Mouse (Mus musculus): Measurements from ENCODE around the gene Med16. TPM values are rescaled to one million over a fixed set of nuclear protein-coding genes. Genes with fewer than 3 reads are reported as not detected.
A peak's percentile ranks its signal among the peaks of the same experiment; 100 is the strongest.

The Med16 gene
- total RNA-seq, 4 experiments from 2014 or later: 48.5 to 65.2 (median 53.3) TPM

DNA sequence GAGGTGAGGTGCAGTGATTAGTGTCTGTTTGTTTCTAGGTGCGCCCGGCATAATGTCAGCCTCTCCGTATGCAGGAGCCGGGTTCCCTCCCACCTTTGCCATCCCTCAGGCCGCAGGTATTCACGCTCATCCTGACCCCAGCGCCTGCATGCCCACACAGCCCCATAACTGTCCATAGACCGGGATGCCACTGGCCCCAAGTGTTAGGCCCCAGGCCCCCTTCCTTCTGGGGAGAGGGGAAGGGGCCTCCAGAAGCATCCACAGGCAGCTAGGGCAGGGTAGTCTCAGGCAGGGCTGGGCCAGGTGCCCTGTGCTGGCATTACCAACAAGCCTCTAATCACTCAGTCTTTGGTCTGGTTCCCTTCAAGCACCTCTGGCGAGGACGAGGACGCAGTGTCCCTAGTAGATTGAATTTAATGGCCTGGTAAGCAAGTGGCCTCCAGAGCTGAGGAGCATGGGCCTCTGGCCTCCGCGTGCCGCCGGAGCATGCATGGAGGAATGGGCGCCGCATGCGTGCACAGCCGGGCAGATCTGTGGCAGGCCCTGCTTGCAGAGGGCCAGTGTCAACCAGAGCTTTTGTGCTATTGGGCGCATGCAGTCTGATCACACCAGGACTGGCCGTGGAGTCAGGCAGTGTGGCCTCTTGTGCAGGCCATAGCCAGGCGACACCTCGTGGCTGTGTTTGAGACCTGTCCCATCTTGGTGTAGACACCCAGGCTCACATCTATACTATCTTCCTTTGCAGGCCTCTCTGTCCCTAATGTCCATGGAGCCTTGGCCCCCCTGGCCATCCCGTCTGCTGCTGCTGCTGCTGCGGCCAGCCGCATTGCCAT is 48.4 kb downstream of the Med16 start:
- DNase-seq (ENCODE audit: low spot score): no peak

DNA sequence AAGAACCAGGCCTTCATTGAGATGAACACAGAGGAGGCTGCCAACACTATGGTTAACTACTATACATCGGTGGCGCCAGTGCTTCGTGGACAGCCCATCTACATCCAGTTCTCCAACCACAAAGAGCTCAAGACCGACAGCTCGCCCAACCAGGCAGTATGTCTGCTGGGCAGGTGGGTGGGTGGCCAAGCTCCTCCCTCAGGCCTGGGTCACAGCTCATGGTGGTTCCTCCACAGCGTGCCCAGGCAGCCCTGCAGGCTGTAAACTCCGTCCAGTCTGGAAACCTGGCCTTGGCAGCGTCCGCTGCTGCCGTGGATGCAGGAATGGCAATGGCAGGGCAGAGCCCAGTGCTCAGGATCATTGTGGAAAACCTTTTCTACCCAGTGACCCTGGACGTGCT is 49.6 kb downstream of the Med16 start:
- no peak for DNase-seq (ENCODE audit: low spot score)

DNA sequence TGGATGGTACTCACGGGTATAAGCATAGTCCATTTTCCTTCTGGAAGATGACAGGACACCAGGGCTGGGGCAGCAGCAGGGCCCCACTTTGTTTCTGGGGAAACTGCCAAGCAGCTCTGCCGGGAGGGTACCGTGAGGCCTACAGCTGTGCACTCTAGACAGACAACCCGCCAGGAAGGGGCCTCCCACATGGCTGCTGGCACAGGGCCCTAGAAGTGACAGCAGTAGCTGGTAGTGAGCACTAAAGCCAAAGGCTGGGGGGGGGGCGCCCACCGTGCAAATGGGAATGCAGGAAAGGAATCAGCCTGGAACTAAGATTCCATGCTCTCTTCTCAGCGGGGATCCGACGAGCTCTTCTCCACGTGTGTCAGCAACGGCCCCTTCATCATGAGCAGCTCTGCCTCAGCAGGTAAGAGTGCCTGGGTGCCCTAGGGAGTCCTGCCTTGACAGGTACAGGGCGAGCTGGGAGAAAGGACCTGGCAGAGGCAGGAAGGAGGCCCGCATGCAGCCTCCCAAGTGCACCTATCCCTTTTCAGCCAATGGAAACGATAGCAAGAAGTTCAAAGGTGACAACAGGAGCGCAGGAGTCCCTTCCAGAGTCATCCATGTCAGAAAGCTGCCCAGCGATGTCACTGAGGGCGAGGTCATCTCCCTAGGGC is 50.2 kb downstream of the Med16 start:
- DNase-seq (ENCODE audit: low spot score): no peak

DNA sequence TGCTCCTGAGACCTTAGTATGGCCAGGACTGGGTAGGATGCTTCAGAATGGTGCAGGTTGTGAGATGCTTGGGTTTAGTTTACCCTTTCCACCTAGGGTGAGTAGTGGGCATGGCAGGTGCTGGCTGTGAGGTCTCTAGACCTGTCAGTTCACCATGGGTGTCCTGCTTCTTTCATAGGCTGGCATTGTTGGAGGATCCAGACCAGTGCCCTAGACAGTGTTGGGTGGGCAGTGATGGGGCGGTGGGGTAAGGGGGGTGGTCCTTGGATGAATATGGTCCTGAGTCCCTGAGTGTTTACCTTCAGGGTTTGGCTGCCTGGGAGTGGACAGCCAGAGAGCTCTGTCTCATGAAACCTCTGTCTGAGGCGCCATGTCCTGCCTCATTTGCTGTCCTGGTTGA is 50.8 kb downstream of the Med16 start:
- no peak for DNase-seq (ENCODE audit: low spot score)

DNA sequence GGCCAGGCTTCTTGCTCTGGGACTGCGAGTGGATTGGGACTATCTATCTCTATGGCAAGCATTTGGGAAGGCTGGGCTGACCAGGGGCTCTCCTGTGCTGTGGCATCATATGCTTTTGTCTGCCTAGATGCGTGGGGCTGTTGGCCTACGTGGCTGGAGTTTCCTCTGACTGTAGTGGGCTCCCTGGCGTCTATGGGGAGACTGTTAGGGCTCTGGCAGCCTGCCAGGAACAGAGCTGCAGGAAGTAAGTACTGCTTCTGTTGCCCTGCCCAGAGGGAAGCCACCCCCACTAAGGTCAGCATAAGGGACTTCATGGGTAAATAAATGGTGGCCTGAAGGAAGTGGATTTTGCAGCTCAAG is 51.3 kb downstream of the Med16 start:
- peak; percentile 71 for DNase-seq (ENCODE audit: low spot score)

DNA sequence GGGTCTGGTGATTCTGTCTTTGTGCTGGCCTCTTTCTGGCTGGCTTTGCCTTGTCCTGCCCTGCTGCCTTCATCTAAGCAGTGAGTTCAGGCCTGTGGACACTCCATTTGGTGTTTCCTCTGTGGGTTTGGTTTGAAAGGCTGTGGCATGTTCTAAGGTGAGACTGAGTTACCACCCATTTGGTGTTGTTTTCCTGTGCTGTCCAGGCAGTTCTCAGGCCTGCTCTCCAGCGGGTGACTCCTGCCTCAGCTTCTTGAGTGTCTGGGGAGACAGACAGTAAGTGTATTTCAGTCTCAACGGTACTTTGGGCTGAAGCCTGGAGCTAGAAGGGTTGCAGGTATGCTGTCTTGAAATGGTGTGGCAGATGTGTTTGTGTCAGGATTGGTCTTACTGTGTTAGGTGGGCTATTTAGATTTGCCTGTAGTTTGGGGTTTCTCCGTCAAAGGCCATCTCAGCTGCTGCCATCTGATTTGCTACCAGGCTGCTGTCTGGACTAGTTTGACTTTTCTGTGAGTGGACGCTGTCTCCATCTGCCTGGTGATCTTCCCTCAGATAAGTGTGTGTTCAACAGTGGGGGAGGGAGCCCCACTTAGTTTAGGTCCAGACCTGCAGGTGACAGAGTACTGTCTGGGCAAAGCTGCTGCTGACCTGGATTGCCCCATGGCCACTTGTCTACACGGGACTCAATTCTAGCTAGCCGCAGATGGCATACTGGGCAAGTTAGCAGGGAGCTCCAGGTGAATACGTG is 51.8 kb downstream of the Med16 start:
- no peak for DNase-seq (ENCODE audit: low spot score)

GRCm38 (mm10) chr10:79856280-79856679 is 52.4 kb downstream of the Med16 start:
- no peak for DNase-seq (ENCODE audit: low spot score)

- DNase-seq (ENCODE audit: low spot score): no peak
These were observed 53.1 kb downstream of the Med16 start for GRCm38 (mm10) chr10:79855558-79856184.

GRCm38 (mm10) chr10:79854801-79855541 is 53.8 kb downstream of the Med16 start:
- no peak for DNase-seq (ENCODE audit: low spot score)

DNA sequence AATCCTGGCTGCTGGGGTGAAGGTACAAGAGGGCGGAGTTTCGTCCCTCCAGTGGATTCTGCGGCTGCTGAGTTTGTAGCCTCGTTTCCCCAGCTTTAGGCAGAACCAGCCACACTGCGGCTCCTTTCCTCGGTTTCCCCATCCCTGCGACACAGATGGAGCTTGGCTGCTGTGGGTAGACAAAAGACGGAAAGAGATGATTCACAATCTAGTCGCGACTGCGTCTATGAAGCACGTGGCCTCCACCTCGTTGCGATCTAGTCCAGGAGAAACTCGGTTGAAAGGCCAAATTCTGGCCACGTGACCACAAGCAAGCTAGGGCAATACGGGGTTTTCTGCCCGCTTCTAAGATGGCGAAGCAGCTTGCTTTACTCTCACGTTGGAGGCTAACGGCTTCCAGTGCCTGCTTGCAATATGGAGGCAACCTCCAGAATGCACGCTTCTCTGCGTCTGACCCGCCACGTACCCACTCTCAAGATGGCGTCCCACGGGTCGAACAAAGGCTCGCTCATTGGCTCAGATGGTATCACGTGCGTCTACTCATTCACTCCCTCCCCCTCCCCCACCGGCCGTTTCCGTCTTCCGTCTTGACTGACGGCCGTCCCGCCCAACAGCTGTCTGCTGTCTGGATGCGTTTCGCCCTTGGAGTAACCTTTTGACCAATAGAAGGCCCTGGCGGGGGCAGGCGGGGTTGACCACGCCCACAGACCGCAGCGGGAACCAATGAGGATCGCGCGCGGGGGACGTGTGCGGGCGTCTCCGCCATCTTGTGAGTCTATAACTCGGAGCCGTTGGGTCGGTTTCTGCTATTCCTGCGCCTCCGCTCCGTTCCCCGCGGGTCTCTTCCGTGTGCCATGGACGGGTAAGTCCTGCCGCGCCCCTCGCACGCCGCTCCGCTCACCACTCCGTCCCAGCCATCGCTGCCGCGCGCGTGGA is 54.6 kb downstream of the Med16 start, which contains the start of gene Ptbp1:
Gene Ptbp1, plus strand, starts transcription at position 568 of the 936 bp plus-strand sequence.
- DNase-seq (ENCODE audit: low spot score): peak; percentile 98

- peak; percentile 94 for DNase-seq (ENCODE audit: low spot score)
These were observed 55.3 kb downstream of the Med16 start for GRCm38 (mm10) chr10:79853392-79853791.

GRCm38 (mm10) chr10:79852827-79853226 is 55.9 kb downstream of the Med16 start:
- no peak for DNase-seq (ENCODE audit: low spot score)

- peak; percentile 65 for DNase-seq (ENCODE audit: low spot score)
These were observed 56.5 kb downstream of the Med16 start for GRCm38 (mm10) chr10:79852107-79852789.

- DNase-seq (ENCODE audit: low spot score): no peak
These were observed 57.1 kb downstream of the Med16 start for GRCm38 (mm10) chr10:79851653-79852052.

- DNase-seq (ENCODE audit: low spot score): no peak
These were observed 58.6 kb downstream of the Med16 start for GRCm38 (mm10) chr10:79849941-79850628.

DNA sequence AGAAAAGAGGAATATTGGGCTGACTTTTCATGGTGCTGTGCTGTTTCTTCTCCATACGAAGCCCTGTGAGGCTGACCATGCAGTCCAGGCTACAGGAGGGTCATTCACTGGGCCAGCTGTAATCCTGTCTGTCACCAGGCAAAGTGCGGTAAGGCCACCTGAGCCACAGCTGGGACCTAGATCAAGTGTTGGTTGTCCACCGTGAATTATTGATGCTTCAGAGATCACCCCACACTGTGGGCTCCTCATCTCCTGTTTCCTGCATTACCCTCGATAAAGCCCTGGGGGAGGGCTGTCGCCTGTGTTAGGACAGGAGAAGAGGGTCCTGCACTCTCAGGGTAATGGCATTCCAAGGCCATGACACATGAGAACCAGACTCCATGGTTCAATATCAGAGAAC is 62.2 kb downstream of the Med16 start:
- DNase-seq (ENCODE audit: low spot score): no peak
